Mouse (Mus musculus): ENCODE measurements at regions not wholly inside any gene's neighbourhood (a gene's known extent, or its start where the extent isn't known, plus 50 kb on each side); places are given as distances from the start of the nearest gene placed in this dataset.

DNA sequence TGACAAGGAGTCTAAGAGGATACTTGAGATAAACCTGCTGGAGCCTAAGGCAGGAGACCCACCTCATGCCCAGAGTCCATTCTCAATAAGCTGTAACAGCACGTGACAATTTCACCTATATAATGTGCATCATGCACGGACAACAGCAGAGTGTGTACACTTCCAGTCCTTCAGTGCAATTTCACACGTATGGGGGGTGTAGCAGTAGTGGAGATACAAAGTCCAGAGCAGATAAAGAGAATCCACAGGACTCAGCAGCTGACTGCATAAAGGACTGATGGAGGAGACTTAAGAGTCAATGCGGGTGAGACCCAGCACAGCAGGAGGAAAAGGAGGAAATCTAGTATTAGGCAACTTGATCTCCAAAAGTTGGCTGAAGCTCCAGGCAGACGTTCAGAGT lies 192.7 kb upstream of the Egln3 start:
- DNase-seq (ENCODE audit: extremely low spot score, low spot score), result no peak

DNA sequence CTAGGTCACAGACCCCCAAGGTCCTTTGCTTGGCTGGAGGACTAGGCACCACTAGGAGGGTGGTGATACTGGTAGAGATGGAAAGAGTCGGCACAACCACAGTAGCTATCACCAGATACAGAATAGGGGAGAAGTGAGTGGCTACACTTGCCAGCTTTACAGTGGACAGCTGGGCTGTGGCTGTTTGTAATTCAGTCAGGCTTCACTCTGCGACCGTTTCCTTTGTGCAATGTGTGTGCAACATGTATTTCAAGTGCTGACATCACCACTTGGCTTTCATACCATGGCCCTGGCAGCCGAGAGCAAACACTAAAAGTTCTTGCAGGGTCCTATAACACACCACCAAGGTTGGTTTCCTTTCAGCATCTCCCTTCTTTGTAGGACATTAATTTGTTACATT lies 181.7 kb upstream of the Egln3 start:
- DNase-seq (ENCODE audit: extremely low spot score, low spot score), result no peak

DNA sequence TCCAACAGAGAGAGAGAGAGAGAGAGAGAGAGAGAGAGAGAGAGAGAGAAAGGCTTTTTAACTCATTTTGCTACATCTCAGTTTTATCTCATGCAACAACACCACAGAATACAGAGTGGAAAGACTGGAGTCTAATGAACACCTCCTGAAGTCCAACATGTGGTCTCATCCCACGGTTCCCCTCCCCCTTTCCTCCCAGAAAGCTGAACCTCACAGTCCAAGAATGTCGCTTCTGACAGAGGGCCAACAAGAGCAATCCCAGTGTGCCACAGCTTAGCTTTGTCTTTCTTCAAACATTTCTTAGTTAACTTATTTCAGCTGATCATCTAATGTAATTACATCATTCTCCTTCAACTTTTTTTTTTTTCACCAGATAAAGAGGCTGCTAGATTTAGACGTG lies 180.5 kb upstream of the Egln3 start:
- no peak for DNase-seq (ENCODE audit: extremely low spot score, low spot score)

DNA sequence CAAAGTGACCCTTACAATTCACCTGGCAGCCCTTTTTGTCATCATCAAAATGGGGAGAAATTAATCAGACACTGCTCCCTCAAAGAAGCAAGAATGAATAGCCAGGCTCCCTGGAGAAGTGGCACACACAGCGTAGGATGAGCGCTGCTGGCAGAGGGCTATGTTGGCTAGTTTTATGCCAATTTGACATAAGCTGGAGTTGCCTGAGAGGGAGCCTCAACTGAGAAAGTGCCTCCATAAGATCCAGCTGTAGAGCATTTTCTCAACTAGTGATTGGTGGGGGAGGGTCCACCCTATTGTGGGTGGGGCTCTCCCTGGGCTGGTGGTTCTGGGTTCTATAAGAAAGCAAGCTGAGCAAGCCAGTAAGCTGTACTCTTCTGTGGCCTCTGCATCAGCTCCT lies 179.3 kb upstream of the Egln3 start:
- no peak for DNase-seq (ENCODE audit: extremely low spot score, low spot score)

DNA sequence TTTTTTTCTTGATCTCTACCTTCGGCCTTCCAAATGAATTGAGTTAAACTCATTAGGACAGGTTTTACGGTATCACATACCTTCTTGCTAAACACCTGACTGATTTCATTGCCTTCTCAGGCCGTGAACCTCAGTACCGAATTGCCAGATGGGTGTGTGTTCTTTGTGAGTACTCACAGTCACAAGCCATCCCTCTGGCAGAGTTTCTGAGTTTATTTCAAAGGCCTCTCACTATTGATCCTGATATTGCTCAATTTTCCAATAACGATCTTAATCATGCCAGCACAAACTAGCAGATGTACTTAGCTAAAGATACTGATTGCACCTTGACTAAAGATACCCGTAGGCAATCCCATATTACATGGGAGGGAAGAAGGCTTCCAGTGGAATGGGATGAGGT lies 178.4 kb upstream of the Egln3 start:
- no peak for DNase-seq (ENCODE audit: extremely low spot score, low spot score)

DNA sequence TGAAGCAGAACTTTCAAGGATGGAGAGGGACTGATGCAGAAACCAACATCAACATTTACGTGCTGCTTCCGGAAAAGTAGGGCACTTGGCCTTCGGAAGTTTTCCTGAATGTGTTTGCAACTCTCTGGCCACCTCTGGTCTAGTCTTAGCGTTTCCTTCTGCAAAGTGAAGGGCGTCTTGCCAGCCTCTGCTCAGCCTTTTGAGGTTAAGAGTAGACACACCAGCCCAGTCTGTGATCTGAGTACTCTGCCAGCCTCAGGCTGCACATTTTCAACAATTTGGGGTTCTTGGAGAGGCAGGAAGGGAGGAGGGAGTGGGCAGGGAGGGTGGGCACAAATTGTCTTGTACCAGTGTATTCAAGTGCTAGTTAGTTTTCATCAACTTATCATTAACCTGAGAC lies 176.7 kb upstream of the Egln3 start:
- no peak for DNase-seq (ENCODE audit: extremely low spot score, low spot score)

DNA sequence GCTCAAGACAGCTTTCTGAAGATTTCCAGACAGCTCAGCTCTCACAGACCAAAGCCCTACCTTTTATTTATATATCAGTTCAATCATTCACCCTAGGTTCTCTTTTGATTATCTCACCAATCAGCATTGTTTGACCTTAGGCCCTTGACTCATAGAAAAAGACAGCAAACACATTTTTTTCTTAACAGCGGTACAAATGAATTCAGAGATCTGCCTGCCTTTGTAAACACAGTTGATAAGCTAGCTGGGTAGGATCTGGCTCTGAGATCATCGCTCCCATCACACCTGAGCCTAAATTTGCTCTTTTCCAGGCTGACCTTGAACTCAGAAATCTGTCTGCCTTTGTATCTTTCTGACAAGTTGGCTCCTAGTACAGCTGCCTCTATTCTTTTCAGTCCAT lies 174.9 kb upstream of the Egln3 start:
- no peak for DNase-seq (ENCODE audit: extremely low spot score, low spot score)

DNA sequence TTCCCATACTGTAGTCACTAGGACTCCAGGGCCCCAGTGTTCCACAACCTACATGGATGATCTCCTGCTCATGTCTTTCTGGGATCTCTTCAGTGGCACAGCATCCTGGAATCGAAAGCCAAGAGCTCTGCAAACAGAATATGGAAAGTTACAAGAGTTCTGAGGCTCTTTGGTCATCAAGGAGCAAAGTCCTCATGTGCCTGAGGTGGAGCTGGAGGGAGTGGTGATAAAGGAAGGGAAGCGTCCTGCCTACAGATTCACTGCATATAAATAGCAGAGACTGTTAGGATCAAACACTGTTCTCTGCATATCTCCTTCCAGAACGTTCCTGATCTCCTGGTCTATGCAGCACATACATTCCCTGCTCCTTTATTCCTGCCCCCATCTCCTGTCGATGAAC lies 170.4 kb upstream of the Egln3 start:
- no peak for DNase-seq (ENCODE audit: extremely low spot score, low spot score)

DNA sequence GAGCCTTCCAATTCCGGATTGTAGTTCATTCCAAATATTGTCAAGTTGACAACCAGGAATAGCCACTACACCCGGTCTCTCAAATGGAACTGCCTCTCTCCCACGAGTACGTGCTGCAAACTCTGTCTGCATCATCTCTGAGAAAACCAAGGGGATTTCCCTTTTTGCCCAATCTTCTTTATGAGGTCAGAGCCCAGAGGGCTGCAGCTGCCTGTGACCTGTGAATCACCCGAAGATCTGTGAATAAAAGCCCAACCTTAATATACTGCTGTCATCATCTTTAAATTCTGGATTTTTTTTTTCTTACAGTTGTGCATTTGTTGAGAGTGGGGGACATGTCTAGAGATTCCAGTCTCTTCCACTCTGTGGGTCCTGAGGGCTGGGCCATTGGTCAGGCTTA lies 165.6 kb upstream of the Egln3 start:
- DNase-seq (ENCODE audit: extremely low spot score, low spot score), result no peak

DNA sequence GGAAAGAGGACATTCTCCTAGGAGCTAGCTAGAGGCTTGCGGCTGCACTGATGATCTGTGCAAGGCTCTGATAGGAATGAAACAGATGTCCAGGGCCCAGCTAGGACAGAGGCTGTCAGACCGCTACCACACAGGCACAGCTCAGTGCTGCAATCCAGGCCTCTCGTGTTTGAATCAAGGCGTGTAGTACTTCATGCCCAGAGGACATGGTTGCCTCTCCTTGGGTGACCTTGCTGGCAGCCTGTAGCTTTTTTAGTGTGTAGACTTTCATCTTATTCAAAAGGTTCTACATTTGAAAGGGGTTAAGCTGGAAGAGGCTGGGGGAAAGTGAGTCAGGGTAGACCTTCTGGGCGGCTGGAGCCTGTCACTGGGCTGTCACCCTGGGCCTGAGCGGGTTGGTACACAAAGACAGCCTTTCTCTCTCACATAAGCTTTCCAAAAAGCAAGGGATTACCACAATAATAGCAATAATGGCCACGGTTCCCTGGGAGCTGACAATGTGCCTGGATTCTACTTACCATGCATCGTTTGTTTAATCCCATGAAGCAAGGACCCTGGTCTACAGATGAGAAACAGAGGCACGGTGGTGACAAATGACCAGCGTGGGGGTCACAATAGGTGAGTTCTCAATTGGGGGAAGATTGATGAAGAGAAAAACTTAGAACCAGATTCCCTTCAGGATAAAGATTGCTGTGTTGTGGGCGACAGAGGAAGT lies 160.9 kb upstream of the Egln3 start:
- DNase-seq (ENCODE audit: extremely low spot score, low spot score), result peak; percentile 16

DNA sequence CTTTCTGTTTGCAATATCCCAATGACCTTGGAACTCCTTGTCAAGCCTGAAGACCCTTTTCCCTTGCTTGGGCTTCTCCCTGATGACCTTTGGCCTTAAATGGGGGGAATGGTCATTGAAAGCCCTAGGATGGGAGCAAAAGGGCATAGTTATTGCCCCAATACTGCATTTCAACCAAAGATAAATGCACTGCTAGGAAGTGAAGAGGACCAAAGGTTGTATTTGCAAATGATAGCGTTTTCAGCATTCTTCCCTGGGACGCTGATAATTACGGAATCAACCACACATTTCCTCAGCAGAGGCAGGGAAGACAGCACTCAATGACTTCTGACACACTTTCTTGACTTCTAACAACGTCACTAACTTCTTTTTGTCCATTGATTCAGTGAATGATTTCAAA lies 158.1 kb upstream of the Egln3 start:
- DNase-seq (ENCODE audit: extremely low spot score, low spot score), result no peak

DNA sequence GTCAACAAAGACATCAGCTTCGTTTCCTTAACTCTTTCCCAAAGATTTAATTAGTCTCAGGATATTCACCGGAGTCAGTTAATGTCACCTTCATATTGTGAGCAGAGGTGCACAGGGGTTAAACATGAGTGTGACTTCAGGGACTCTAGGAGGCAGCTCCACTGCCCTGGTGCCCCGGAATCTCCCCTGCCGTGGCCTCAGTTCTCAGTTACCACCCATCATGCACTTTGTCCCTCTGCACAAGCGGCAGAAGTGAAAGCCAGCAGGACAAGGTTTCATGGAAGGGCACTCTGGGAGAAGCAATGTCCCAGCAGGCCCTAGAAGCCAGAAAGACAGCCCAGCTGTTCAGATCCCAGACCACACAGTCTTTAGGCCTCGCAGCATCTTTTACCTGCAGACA lies 150.5 kb upstream of the Egln3 start:
- DNase-seq (ENCODE audit: extremely low spot score, low spot score), result peak; percentile 21

DNA sequence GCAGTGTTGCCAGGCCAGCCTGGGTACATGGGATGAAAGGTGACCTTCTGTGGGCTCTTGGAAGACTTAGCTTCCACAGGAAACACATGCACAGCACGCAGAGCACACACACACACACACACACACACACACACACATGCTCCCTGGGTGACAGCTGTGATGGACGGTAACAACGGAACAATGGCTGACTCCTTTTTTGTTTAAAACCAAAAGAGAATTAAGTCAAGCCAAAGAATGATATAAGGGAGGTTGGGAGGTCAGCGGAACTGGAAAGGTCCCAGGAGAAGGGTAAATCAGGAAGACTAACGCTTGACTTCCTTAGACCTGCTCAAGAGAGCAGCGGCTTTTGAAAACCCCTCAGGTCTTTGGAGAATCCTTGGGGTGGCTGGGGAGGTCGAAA lies 150.0 kb upstream of the Egln3 start:
- peak; percentile 54 for DNase-seq (ENCODE audit: extremely low spot score, low spot score)

DNA sequence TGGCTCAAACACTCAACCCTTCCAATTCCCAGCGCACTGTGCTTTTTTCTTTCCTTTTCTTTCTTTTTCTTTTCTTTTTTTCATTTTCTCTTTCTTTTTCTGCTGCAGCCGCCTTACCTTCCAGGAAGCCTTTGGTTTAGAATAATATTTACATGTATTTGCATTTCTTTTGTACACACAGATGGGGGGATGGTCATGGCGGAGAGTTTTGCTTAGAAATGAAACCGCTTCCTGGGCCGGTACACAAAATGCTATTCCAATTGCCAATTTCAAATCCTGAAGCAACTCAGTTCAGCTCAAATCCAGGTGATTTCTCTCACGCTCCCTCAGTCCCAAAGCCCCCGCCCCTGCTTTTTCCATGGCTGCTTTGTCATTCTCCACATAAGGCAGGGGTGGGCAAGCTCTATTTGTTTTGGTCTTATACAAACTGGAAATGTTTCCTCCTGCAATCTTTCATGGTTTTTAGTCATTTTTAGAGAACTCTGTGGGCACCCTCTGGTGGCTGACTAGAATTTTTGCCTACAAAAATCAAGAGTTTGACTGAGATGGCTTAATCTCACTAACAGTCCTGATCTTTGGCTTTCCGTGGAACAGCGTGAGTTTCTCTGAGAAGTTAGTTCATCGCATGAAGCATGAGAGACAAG lies 149.4 kb upstream of the Egln3 start:
- DNase-seq (ENCODE audit: extremely low spot score, low spot score), result no peak

DNA sequence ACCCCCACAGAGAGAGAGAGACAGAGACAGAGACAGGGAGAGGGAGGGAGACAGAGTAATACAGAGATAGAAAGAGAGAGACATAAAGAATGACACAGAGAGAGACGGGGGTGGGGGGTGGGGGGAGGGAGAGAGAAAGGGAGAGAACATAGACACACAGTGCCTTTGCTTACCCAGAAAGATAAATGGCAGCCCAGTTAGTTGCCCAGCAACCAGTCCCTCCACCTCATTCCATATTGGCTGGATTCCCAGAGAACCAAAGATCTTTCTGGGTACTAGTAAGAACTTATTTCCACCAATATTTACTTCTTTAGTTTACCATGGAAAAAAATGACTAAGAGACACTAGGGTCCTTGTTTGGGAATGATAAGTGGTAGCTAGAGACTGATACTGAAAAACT lies 146.6 kb upstream of the Egln3 start:
- DNase-seq (ENCODE audit: extremely low spot score, low spot score), result no peak

DNA sequence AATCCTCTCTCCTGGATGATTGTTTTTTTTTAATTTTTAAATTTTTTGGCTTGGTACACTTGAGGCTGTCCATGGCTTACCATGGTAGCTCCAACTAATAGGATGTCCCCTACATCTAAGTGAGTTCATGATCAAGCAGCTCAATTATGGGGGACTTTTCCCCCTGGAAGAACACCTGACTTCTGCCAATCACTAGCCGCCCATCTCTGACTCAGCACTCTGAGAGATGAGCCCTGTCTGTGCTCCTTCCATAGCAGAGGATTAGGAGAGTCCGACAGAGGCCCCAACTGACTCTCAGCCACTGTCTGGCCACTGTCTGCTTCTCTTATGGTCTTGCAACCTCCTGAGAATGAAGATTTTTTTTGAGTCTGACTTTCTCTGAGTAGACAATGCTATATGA lies 145.7 kb upstream of the Egln3 start:
- DNase-seq (ENCODE audit: extremely low spot score, low spot score), result no peak

DNA sequence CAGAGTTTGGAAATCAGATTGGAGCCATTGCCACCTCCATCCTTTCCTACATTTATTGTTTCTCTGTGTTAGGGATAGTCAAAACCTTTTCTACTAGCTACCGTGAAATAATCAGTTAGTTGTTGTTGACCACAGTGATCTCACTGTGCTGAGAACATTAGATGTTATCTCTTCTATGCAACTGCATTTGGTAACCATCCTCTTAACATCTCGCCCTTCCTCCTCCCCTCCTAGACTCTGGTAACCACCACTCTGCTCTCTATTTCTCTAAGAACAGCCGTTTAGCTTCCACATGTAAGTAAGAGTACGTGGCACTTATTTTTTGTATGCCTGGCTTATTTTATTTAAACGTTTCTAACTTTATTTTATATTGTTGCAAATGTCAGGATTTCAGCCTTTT lies 139.8 kb upstream of the Egln3 start:
- no peak for DNase-seq (ENCODE audit: extremely low spot score, low spot score)

DNA sequence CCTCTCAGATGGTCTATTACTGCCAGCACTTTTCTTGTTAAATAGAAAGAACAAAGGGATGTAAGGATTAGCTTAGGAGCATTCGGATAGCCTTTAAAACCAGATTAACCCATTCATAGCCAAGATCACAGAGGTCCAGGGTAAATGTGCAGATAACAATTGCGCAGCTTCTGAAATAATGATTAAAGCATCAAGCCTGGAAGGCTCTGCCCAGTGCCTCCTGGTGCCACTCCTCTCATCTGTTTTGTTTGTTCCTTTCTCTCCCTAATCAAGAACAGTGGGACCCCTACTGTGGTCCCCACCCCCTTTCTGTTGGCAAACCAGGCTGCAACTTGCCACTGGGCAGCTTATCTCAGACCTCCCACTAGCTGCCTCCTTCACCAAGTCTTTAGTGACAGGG lies 131.8 kb upstream of the Egln3 start:
- no peak for DNase-seq (ENCODE audit: extremely low spot score, low spot score)

DNA sequence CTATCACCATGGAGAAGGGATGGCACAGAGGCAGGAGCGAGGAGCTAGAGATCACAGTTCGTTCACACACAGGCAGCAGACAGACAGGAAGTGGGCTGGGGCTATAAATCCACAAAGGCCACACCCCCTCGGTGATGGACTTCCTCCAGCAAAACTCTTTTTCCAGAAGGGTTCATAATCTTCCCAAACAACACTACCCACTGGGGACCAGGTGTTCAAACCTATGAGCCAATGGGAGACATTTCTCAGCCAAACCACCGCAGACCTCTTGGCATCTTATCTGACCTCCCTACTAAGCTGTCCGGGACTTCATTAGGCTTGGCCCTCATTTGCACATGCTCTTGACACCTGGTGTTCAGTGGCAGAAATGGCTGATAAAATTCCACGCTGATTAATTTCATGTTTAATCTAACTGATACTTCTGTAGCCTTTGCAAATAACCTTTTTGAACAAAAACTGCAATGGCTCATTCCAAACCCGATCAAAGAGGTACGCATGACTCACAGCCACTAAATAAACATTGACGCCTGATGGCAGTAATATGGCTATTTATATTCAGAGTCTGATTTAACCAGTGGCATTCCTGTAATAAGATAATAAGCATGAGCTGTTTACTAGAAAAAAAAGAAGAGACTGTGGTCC lies 131.0 kb upstream of the Egln3 start:
- no peak for DNase-seq (ENCODE audit: extremely low spot score, low spot score)

DNA sequence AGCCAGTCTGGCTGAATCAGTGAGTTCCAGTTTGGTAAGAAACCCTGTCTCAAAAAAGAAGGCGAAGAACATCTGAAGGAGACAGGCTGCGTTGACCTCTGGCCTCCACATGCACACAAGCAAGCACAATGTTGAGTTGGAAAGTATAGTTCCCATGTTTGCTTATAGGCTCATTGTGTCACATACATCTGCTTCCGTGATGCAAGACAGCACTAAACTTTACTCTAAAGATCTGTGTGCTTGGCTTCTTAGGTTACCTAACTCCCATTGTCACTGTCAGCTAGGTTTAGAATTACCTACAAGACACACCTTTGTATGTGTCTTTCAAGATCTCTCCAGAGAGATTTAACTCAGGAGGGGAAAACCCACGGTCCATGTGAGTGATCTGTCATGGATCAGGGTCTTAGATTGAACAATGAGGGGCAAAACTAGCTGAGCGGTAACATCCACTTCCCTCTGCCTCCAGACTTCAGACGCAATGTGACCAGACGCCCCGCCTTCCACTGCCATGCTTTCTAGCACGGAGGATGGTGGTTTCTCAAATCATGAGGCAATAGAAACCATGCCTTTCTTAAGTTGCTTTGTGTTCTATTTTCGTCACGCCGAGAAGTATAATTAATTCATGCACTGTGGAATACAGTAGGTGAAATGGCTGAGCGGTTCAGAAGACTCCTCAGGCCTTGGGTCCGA lies 130.1 kb upstream of the Egln3 start:
- no peak for DNase-seq (ENCODE audit: extremely low spot score, low spot score)

DNA sequence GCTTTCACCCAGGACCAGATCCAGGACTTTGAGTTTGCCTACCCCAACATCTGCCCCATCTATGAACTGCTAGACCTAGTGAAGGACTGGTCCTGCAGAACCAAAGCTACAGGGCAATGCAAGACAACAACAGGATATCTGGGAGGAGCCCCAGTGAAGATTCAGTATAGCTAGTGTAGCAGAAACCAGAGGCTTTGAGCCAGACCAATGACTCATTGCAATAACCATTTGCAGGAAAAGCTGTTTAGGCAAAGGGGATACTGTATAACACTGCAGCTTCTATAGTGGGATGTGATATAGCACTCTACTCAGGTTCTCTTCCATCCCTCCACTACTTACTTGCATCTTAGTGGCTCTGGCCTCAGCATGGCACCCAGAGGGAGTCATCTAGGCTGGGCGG lies 123.8 kb upstream of the Egln3 start:
- DNase-seq (ENCODE audit: extremely low spot score, low spot score), result no peak

DNA sequence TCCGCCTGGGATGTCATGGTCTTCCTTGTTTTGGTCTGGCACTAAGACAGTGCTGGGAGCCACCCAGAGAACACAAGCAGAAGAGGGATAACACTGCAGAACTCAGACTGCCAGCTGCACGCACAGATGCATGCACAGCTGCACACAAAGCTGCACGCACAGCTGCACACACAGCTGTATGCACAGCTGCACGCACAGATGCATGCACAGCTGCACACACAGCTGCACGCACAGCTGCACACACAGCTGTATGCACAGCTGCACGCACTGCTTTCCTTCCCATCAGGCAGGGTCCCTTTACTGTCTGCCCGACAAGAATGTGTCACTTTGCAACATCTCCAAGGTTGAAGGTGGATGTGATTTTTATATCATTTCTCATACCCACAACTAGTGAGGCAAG lies 122.9 kb upstream of the Egln3 start:
- DNase-seq (ENCODE audit: extremely low spot score, low spot score), result no peak

Data from neural tube, embryonic 10.5 days (tissue).